Mouse (Mus musculus) gastrocnemius, postnatal 14 days (tissue): ENCODE data around the gene Ubn2. TPM values are rescaled to one million over a fixed set of nuclear protein-coding genes. Genes with fewer than 3 reads are reported as not detected.
"Not testable (repeated sequence)": the region's sequence is repeated elsewhere in the genome, so short reads cannot be mapped to it uniquely, and the experiment has no call there.

Source experiments
- DNase-seq: peaks from one replicate; pipeline ENCODE4 v3.0.0; 2021; ENCODE audit warnings: mixed read lengths
- intact Hi-C: fragments of 180-260 bp; cut with DNase I; formaldehyde crosslinking; loops from one replicate; pipeline ENCODE4 v1.15.1; 2025; ENCODE audit warnings: low total_unique reads
- total RNA-seq, 2 experiments: library from RNA; stranded (reverse); gene quantifications; 2 replicates each; pipeline ENCODE4 v1.2.3; 2021

The Ubn2 gene
- total RNA-seq, 2 experiments from 2014 or later = 20.1 to 20.8 TPM

DNA sequence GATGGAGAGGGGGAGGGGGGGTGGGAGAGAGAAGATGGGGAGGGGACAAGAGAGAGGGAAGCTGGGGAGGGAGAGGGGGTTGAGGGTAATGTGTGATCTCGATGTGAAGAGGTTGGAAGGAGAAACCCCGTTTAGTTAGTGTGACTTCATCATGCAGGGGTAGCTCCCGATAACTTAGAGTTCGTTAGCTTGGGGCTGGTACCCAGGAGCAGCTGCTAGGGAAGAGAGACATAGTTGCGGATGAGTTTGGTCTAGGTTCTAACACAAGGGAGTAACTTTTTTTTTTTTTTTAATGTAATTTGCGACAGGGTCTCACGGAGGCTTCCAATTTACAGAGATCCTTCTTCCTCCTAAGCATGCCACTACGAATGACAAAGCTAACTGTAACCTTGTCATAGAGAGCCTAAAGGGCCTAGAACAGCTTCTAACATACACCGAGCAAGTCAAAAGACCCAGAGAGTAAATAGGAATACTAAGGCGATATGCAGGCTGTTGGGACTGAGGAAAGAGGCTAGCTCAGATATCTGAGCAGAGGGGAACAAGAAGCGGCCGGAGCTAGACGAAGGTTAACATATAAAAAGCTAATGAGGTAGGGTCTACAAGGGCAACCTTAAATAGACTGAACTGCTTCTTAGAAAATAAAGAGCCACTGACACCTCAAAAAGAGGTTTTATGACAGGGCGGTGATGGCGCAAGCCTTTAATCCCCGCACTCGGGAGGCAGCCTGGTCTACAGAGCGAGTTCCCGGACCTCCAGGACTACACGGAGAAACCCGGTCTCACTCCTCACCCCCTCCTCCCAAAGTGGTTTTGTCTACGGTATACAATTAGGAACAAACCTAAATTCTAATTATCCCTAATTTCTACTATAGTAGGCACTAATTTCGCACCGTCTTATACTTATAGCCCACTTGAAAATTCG is 99.0 kb downstream of the Ubn2 start:
- intact Hi-C loops = no loop called here
- DNase-seq = peak; percentile 20

GRCm38 (mm10) chr6:38533428-38534405 is 100.0 kb downstream of the Ubn2 start, which contains the start of gene Fmc1:
Fmc1 (plus strand) TSS chr6:38533502.
- peak; percentile 98 for DNase-seq
- intact Hi-C loops = no loop called here

- intact Hi-C loops = no loop called here
- DNase-seq = peak; percentile 98
Measured at GRCm38 (mm10) chr6:38534640-38535365, 101.1 kb downstream of the Ubn2 start.

DNA sequence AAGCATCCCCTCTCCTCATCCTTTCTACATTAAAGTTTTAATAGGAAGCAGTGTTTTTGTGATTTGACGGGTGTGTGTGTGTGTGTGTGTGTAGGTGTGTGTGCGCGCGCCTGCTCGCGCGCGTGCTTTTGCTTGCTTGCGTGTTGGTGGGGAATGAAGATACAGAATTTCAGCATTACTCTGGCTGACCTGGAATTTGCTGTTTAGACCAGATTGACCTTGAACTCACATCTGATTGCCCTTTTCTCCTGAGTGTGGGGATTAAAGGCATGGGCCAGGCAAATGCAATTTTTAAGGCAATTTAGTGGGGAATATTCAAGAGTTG is 101.6 kb downstream of the Ubn2 start:
- no peak for DNase-seq
- intact Hi-C loops = no loop called here

DNA sequence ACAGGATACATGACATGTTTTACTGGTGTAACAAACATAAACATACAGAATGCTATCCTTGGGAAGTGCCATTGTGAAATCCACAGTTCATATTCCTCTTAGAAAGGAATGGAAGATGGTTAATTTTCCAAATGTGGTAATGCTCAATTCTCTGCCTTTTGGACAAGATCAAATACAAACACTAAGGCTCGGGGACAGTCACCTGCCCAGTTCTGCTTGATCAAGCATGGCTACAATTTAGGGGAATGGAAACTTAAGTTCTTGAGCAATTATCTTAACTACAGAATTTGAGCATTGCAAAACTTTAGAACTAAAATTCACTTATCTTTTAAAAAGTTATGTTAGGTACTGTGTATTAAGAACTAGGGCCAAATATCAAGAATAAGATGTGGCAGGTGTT is 102.0 kb downstream of the Ubn2 start:
- intact Hi-C loops = no loop called here
- no peak for DNase-seq

DNA sequence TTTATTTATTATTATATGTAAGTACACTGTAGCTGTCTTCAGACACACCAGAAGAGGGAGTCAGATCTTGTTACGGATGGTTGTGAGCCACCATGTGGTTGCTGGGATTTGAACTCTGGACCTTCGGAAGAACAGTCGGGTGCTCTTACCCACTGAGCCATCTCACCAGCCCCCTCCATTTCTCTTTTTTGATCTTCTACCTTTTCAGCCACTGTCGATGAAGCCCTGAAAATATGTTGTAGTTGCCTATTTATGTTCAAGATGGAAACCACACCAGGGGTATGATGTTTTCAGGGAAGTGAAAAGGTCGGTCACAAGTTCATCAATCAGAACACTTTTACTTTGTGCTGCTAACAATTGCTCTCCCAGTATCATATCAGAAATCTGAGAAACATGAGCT is 110.4 kb downstream of the Ubn2 start:
- DNase-seq, intact Hi-C loops: not testable (repeated sequence)

DNA sequence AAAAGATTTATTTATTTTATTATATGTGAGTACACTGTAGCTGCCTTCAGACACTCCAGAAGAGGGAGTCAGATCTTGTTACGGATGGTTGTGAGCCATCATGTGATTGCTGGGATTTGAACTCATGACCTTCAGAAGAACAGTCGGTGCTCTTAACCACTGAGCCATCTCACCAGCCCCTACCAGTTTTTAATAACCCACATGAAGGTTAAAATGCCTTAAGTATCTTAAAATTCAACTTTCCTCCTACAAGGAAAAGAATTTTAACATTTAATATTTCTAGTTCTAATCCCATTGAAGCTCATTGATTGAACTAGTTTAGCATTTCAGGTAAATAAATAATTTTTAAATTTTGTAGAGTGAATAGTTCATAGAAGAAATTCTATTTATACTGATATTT is 113.3 kb downstream of the Ubn2 start:
- intact Hi-C loops, DNase-seq: not testable (repeated sequence)

DNA sequence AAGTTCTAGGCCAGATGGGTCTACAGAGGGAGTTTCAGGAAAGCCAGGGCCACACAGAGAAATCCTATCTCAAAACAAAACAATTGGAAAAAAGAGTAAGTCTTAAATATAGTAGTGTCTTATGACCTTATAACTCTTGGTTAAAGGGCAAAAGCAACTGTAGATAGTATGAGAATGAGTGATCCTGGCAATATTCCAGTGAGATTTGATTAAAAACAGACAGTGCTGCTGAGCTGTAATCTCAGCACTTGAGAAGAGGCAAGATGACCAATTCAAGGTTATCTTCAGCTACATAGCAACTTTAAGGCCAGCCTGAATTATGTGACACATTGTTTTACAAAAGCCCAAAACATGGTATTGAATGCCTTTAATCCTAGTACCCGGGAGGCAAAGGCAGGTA is 114.0 kb downstream of the Ubn2 start:
- intact Hi-C loops = no loop called here
- DNase-seq = no peak

DNA sequence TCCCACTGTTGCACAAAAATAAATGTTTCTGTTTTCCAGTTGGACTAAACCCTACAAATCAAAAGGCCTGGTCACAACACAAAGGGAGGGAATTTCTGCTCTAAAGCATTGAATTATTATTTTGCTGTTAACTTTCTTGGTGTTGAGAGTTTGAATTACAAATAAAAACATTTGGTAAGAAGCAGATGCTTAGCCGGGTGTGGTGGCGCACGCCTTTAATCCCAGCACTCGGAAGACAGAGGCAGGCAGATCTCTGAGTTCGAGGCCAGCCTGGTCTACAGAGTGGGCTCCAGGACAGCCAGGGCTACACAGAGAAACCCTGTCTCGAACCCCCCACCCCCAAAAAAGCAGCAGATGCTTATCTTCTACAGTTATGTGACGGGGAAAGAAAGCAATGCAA is 114.8 kb downstream of the Ubn2 start:
- intact Hi-C loops, DNase-seq: not testable (repeated sequence)

GRCm38 (mm10) chr6:38549840-38550239 is 116.1 kb downstream of the Ubn2 start:
- DNase-seq, intact Hi-C loops: not testable (repeated sequence)

DNA sequence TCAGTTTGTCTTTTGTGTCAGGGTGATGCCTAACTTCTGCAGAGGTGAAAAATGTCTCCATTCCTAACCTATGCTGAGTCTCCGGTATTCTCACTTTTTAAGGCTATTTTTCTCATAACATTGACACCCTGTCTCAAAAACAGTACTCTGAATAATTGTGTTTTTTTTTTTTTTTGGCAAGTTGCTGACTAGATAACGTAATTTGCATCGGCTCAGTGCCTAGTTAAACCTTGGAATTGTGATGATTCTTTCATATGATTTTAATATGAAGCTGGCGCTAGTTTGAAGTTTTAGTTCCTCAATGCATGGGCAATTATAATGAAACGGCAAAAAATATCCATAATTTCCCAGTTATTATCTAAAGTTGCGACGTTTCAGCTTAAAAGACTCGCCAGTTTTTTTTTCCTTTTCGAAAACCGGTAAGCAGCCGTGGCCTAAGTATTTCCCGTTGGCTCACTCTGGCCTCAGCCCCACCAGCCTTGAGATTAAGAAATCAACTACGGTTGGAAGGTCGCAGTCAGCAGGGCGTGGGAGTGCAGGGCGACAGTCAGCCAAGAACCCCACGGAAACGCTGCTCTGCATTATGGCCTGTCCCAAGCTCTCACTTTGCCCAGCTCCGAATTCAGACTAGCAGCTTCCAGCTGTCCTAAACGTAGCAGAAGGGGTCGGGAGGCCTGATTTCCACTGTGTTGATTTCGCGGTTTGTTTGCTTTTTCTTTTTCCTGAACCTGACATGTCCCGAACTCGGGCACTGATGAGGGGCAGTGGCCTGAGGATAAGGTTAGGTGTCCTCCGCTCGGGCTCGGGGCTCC is 116.7 kb downstream of the Ubn2 start:
- intact Hi-C loops = no loop called here
- DNase-seq = peak; percentile 73

- intact Hi-C loops = no loop called here
- peak; percentile 98 for DNase-seq
Measured at GRCm38 (mm10) chr6:38551062-38551988, 117.6 kb downstream of the Ubn2 start, which contains the start of gene Luc7l2. Luc7l2 (plus strand) TSS chr6:38551334.

GRCm38 (mm10) chr6:38551989-38552635 is 118.4 kb downstream of the Ubn2 start:
- peak; percentile 100 for DNase-seq
- intact Hi-C loops = no loop called here

- intact Hi-C loops = no loop called here
- DNase-seq = no peak
Measured at GRCm38 (mm10) chr6:38552636-38553000, 118.9 kb downstream of the Ubn2 start.
